Mouse (Mus musculus) C2C12 (cell line): Measurements from ENCODE around the gene Slc4a2.

Experiments
- CEBPB ChIP-seq: IDR thresholded peaks from one replicate; pipeline ENCODE4 v1.6.1; 2011; ENCODE audit warnings: low read depth, mild to moderate bottlenecking, control low read depth, moderate library complexity
- CTCF ChIP-seq: IDR thresholded peaks from one replicate; pipeline ENCODE4 v1.5.1; 2011; ENCODE audit not compliant: control insufficient read depth, insufficient read depth, insufficient read length
- MYOD1 ChIP-seq: IDR thresholded peaks from one replicate; pipeline ENCODE4 v1.6.1; 2011; ENCODE audit warnings: low read depth; ENCODE audit not compliant: control insufficient read depth, insufficient read length
- MYOG ChIP-seq: IDR thresholded peaks from one replicate; pipeline ENCODE4 v1.6.1; 2011; ENCODE audit not compliant: control insufficient read depth, insufficient read length; ENCODE audit errors: extremely low read depth
- USF1 ChIP-seq: IDR thresholded peaks from one replicate; pipeline ENCODE4 v1.6.1; 2011; ENCODE audit warnings: low read depth, mild to moderate bottlenecking, control low read depth, moderate library complexity

- TF ChIP-seq CTCF (no peak), USF1 (no peak), MYOD1 (no peak), CEBPB (no peak), MYOG (no peak)
Measured at GRCm38 (mm10) chr5:24427981-24428402, 4.4 kb downstream of the Slc4a2 start.
